Mouse (Mus musculus): ENCODE results near the gene Olfr70.

GRCm38 (mm10) chr4:43724764-43725163 lies 24.2 kb upstream of the Olfr70 start:
- TF ChIP-seq CTCF (IDR thresholded peaks at IDR 0.05; ENCODE audit: extremely low read depth, insufficient read depth, insufficient read length, insufficient replicate concordance) (no peak), POLR2A (IDR thresholded peaks at IDR 0.05; ENCODE audit: low read depth, low read length) (no peak)
